Mouse (Mus musculus) right cerebral cortex, postnatal 10 days (tissue): ENCODE results near the gene Elmod3.
A peak's percentile ranks its signal among the peaks of the same experiment; 100 is the strongest.

Source experiments
- DNase-seq, 2 experiments: peaks; one replicate each; pipeline ENCODE4 v3.0.0; 2021; ENCODE audit warnings: low spot score in 2 of 2

Gene Elmod3

DNA sequence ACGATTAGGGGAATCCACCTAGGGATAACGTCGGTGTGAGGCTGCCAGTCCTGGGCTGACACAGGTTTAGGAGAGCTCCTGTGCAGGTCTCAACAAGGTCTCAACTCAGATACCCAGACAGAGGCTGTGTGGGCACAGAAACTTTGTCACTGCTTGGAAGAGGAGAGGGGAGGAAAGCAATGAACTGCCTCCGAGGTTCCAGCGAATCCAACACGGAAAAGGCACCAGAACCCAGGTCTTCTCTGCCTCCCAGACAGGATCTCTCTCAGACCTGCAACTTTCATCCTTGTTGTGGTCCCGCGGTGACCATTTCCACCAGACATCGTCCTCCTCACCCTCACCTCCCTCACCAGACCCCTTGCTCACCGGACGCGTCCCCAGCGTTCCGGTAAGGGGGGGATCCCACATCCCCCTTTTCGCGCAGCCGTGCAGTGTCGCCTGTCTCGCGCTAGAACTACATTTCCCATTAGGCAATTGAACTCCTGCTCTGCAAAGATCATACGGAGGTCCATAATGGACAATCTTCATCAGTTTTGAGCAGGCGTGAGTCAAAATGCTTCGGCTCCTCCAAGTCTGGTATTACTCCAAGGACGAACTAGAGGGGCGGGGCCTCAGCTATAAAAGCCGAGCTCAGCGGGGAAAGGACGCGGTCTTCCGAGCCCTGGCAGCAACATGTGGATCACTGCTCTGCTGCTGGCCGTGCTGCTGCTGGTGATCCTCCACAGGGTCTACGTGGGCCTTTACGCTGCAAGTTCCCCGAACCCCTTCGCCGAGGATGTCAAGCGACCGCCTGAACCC, at the start of gene Elmod3, which contains the start of gene Retsat:
Elmod3 (minus strand) TSS at position 458 of the 798 bp plus-strand sequence.
Retsat (plus strand) TSS at position 520 of the 798 bp plus-strand sequence.
- DNase-seq: peak; percentile 90 to 95

DNA sequence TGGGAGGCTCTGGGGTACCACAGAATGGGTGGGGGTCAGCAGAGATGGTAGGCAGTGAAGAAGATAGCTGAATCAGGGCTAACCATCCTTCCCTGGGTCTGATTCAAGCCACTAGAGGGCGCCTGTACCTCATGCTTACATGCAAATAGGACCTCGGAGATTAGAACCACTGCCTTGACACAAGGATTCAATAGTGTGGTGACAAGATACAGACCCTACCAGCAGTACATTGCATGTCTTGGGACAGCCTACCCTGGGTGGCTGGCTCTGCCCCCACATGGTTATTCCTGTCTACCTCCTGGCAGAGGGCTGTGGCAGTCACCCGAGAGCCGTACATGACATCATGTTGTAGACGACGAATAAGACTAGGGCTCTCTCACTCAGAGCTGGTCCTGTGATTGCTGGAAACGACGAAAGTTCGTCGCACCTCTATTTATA, 49.2 kb upstream of the Elmod3 start:
- DNase-seq: peak; percentile 77 to 85

DNA sequence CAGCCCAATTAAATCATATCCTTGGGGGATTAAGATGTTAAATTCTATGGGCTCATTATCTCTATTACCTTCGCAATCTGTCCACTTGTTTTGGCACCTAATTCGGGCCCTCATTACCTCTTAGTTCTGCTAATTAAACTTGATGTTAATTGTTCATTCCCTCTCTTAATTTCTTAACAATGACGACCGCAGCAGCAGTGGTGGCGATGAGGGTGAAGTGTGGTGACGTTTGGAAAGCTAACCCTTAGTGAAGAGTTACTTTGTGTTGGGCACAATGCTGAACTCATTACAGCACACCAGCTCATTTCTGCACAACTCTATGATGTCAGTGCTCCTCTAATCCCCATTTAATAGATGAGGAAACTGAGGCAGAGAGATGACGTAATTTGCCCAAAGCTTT, 47.2 kb upstream of the Elmod3 start:
- DNase-seq: no peak

DNA sequence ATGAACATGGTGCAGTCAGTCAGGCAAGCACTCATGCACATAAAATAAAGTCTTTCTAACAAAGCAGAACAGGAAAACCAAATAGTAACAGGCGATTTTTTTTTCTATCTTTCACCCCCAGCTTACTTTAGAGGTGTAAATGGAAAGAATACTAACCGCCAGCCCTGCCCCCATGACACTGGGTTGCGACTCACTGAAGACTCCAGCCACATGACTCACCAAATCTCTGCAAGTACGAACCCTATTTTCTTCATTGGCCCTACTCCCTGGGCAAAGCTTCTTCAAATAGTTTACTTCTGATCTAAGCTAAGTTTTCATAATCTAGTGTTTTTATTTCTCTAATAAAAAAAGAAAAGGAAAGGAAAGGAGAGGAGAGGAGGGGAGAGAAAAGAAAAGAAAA, 46.4 kb upstream of the Elmod3 start:
- DNase-seq: no peak

DNA sequence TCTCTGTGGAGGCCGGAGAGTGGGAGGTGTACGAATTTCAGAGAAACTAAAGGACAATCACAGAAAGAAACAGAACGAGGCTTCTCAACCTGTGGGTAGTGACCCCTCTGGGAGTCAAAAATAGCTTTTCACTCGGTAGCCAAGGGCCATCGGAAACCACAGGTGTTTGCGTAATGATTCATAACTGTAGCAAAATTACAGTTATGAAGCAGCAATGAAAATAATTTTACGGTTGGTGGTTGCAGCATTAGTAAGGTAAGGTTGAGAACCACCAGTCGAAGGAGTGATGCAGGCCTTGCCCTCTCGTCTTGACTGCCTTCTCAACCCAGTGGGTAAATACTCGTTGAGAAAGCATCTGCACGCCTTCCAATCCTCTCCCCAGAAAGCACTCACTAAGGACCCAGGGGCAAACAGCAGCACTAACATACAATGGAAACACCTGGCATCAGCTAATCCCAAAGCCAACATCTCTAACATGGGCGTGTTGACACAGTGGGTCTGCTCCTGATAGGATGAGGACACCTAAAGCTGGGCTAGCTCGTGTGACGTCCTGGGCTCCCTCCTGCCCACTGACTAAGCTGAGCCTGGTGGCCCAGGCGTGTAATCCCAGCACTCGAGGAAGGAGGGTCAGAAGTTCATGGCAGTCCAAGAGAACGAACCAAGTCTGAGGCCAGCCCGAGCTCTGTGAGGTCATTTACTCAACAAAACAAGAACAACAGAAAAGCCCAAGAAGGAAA, 43.2 kb upstream of the Elmod3 start:
- no peak for DNase-seq

DNA sequence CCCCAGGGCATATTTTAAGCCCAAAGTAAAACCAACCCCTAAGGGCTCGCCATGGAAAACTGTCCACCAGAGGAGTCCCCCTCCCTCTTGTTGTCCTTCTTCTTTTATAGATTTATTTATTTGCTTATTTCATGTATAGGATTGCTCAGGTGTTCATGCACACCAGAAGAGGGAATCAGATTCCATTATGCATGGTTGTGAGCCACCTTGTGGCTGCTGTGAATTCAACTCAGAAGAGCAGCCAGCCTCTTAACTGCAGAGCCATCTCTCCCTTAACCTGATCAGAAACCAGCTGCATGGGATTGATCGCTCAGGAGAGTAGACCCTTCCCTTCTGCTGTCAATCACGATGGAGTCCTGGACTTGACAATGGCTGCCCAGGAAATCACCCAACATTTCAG, 38.7 kb upstream of the Elmod3 start:
- DNase-seq: no peak

DNA sequence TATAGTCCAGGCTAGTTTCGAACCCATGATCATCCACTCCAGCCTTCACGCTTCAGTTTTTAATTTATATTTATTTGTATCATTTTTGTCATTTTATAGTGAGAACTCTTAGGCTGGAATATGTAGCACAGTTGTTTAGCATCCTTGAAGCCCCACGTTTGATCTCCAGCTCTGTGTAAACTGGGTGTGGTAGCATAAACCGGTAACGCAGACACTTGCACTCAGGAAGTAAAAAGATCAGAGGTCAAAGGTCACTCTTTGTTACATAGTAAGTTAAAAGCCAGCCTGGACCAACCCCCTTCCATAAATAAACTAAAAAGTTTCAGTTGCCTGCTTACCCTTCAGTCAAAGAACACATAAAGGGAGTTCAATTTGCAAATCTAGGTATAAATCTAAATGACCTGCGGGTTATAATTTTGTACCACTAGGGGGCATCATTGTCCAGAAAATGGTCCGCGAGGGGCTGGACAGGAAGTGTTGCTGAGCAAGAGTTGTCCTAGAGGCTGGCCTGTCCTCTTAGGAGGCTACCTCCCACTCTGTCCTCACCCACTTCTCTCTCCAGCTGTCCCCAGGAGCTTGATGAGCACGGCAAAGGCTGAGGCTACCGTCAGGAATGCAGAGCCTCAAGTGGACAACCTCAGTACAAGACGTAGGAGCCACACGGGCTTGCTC, 37.7 kb upstream of the Elmod3 start:
- DNase-seq: peak; percentile 45 to 48

DNA sequence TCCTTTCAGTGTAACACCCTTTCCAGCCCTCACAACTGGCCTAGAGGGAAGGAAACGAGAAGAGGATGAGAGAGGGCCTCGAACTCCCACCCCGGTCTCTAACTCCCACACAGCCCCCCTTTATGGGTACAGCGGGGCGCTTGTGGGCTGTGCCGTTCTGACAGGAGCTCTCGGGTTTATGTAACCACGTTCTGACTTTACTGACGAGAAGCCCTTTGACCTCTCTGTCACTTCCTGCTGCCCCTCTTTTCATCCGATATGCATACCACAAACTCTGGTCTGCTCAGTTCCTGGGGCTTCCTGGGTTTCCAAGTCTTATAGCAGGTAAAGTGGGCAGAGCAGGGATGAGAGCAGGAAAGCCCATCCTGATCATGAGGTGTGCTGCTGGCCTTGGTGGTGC, 36.1 kb upstream of the Elmod3 start:
- no peak for DNase-seq

DNA sequence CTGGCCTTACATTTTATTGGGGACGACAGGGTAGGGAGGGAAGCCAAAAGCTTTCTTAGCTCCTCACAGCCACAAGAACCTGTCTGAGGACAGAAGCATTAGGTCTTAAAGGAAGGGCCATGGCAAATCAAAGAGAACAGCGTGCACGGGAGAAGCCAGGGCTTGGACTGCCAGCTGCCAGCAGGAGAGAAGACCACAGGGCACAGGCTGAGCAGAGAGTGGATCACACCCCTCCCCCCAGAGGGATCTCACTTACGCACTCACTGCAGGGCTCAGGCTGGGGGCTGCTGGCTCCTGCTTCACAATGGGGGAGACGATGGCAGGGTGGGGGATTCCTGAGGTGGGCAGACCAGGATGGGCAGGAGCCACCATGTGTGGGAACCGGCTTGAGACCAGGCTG, 33.5 kb upstream of the Elmod3 start:
- no peak for DNase-seq

DNA sequence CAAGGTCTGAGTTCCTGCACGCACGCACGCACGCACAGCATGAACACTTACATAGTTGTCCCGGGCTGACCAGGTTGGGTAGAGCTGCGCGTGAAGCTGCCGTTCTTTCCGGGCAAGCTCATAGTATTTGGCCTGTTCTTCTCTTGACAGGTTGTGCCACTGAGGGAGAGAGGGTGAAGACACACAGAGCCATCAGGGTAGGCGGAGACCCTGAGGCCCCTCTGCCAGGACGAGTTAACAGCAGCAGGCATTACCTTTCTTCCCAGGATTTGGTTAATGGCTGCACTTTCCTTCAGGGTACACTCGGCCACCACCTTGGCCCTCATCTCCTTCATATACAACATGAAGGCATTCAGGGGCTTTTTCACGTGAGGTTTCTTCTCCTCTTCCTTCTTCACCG, 32.7 kb upstream of the Elmod3 start:
- DNase-seq: no peak

DNA sequence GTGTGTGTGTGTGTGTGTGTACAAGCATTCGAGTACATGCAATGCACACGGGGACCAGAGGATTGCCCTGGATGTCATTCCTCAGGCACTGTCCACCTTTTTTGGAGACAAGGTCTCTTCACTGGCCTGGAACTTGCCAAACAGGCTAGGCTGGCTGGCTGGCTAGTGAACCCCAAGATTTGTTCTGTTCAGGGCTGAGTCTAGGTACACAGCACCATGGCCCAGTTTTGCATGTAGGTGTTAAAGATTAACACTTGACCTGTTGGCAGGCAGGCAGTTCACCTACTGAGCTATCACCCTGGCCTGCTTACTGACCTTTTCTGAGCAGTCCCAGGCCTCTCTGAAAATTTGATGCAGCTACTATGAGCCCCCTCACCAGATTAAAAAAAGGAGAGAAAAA, 32.2 kb upstream of the Elmod3 start:
- DNase-seq: no peak

DNA sequence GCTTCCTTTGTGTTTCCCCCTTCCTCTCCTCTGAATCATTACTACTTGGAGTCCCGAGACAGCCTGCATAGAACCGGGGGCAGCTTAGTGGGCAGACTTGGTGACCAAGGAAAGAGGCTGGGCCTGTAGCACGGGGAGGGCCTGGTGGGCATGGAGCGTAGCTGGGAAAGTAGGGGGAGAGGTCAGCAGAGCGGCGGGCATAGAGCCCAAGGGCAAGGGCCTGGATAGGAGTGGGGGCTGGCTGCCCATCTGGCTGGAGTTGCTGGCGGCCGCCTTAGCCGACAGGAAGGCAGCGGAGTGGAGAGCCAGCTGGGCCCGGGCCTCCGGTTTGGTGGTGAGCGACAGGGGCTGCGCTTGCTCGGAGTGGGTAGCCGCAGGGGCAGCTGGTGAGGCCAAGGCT, 29.1 kb upstream of the Elmod3 start:
- DNase-seq: peak in 1 of 2 experiments; percentile 41

DNA sequence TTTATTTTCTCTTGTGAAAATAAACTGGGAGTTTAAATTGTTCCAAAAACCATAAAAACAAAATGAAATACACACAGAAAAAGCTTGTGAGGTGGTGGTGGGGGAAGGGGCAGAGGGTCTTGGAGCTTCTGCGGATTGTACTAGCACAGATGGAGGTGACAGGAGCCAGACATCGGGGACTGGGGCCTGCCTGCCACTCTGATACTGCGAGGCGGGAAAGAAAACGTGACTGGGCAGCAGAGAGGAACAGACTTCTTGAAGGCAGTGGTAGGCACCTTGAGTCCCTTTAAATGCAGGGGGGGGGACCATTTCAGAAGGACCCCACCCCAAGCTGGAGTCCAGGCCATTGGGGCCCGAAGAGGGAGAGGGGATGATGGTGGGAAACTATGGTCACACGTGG, 28.2 kb upstream of the Elmod3 start:
- DNase-seq: no peak

DNA sequence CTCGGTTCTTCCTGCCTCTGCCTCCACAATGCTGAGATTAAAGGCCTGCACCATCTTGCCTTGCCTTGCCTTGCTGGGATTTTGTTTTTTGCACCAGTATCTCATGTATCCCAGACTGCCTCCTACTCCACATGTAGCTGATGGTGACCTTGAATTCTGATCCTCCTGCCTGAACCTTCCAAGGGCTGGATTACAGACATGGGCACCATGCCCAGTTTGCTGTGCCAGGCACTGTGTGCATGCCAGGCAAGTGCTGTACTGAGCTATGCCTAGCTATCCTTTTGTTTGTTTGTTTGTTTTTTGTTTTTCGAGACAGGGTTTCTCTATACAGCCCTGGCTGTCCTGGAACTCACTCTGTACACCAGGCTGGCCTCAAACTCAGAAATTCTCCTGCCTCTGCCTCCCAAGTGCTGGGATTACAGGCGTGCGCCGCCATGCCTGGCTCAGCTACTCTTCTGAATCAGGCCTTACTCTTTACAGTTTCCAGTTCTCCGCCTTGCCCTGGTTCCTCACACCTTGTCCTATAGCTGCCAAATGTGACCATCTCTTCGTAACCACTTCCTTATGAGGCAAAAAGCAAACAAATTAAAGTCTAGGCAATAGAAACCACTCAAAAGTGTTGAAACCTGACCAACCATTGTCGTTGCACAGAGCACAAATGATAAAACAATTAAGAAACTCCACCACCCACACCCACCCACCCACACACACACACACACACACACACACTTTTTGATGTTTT, 25.6 kb upstream of the Elmod3 start:
- DNase-seq: no peak

DNA sequence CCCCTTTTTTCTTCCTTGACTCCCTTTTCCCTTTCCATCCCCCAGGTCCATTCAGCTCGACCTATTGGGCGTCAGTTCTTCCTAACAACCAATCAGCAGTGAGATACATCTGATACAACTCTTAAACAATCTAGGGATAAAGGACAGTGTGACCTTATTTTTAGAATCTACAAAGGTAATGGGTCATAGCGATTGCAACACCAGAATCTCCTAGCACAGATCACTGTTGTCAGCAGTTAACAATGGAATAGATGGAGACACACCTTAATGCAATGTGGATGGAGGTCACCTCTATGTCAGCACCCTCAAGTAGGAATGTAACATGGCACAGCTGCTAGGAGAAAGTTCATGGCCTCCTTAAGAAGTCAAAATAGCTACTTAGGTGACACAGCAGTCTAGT, 24.7 kb upstream of the Elmod3 start:
- no peak for DNase-seq

DNA sequence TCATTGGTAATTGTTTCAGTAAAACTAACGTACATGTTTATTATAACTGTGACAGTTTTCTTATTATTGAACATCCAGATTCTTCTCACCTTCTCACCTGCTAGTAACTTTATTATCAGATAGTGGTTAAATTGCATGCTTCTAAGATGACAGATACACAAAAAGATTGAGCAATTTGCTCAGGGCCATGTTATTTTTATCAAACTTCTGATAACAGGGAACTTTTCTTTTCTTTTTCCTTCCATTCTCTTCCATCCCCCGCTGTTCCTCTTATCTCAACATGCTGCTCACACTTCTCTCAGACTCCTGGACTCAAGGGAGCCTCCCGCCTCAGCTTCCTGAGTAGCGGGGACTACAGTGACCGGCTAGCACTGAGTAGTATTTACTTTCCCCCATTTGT, 22.7 kb upstream of the Elmod3 start:
- DNase-seq: no peak

DNA sequence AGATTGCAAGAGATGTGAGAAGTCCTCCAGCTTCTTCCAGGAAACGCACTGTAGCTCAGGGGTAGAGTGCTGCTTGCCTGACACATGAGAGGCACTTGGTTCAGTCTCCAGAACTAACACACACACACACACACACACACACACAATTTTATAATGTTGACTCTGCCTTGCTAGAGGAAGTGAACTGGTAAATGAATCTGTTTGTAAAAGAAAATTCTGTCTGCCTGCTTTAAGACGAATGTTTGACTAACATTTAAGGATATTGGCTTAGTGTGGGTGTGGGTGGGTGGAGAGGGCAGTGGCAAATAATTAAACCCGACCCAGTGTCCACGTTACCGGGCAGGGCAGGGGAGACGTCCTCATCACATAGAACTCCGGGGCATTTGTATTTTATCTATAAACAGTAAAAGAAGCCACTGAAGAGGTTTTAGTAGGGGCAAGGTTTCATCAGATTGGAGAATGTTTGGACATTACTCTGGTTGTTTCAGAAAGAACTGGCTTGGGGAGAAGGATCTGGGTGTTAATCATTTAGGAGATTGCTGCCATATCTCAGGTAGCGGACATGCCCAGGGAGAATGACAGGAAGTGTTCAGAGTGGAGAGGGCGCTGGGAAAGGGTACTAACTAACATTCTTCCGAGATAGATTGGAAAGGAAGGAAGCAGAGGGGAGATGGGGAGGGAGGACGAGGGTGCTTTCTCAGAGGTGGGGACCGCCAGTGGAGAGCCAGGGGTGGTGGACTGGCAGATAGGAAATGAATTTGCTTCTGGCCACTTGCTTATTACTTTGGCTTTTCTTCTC, 21.7 kb upstream of the Elmod3 start:
- DNase-seq: no peak

DNA sequence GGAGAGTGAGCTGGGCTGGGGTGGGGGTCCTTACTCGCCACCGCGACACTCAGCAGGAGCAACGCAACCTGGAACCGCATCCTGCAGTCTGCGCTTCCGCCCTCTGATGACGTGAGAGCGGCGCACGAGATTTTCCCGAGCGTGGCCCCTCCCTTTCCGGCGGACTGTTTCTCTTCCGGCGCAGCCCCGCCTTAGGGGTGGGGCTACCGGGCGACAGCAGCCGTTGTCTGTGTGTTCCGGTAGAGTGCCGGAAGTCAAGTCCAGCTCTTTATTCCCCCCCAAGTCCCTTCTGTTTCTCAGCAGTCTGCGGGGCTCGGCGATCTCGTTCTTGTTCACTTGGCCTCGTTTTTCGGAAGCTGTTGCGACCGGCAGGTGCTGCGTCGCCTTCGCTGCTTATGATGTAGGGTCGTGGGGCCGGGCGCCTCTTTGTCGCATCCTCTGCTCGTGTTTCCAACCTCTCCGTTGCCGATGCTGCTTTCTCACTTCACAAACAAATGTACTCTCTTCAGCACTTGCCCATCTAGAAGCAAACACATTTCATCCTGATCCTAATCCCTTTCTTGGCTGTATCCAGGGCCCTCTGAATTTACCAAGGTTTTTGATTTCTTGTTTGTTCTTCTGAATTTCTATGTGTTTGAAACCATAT, 18.6 kb upstream of the Elmod3 start, which contains the start of gene Tgoln1:
Tgoln1 (minus strand) TSS at position 358 of the 646 bp plus-strand sequence.
- DNase-seq: peak; percentile 96

DNA sequence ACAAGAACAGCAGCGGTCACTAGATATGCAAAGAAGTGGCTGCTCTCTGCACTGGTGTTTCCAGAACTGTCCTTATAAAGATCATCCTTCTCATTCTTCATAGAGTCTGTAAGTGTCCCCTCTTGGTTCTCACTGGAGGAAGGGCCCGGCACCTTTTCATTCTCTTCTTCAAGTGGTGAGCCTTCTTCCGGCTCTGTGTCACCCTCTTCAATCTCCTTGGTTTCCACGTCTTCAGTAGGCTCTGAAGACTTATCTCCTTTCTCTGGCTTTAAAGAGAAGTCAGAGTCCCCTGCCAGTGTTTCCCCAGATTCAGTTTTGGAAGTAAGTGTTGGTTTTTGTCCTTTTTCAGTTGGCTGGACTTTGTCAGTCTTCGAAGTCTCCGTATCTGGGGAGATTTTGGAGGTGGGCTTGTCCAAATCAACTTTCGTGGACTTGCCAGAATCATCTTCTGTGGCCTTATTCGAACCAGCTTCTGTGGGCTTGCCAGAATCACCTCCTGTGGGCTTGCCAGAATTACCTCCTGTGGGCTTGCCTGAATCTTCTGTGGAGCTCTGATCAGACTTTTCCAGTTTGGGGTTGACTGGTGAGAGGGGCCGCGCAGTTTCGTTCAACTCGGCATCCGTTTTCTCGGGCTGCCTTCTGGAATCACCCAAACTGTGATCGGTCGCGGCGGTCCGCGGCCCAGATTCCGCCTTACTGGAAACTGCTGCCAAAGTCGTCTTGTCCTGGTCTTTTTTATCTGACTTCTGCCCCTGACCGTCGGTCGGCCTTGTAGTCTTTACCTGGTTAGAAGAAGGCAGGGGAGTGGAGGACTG, 17.6 kb upstream of the Elmod3 start:
- peak in 1 of 2 experiments; percentile 40 for DNase-seq
